Mouse (Mus musculus): Measurements from ENCODE around the gene Slc22a17.

The Slc22a17 gene

DNA sequence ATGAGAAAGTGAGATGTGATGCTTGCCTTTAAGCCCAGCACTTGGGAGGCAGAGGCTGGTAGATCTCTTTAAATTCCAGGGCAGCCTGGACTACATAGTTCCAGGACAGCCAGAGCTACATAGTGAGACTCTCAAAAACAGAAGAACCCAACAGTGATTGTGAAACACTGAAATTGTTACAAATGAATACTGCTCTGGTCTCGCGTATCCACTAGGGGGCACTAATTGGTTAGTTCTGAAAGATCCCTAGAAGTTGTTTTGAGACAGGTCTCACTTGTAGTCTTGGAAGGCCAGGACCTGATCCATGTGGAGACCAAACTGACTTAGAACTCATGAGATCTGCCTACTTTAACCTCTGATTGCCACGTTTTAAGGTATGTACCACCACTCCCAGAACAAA is 12.5 kb downstream of the Slc22a17 start:
- peak; percentile 55 for DNase-seq (ENCODE audit: low spot score)

DNA sequence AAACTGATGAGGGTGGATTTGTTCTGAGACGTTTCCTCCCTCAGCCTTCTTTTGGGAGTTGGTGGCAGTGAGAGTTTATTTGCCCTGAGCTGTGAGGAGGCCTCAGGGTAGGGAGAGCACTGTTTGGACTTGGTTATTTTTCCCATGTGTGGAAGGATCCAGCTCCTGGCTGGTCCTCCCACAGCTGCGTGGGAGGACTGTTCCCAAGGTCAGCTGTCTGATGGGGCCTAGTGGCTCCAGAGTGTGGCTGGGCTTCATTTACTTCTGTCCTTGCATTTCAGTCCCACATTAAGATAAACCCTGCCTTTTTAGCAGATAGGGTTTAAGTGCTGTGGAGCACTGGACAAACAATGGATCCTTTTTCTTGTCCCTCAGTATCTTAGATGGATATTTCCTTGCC is 15.5 kb downstream of the Slc22a17 start:
- DNase-seq (ENCODE audit: low spot score), result no peak

DNA sequence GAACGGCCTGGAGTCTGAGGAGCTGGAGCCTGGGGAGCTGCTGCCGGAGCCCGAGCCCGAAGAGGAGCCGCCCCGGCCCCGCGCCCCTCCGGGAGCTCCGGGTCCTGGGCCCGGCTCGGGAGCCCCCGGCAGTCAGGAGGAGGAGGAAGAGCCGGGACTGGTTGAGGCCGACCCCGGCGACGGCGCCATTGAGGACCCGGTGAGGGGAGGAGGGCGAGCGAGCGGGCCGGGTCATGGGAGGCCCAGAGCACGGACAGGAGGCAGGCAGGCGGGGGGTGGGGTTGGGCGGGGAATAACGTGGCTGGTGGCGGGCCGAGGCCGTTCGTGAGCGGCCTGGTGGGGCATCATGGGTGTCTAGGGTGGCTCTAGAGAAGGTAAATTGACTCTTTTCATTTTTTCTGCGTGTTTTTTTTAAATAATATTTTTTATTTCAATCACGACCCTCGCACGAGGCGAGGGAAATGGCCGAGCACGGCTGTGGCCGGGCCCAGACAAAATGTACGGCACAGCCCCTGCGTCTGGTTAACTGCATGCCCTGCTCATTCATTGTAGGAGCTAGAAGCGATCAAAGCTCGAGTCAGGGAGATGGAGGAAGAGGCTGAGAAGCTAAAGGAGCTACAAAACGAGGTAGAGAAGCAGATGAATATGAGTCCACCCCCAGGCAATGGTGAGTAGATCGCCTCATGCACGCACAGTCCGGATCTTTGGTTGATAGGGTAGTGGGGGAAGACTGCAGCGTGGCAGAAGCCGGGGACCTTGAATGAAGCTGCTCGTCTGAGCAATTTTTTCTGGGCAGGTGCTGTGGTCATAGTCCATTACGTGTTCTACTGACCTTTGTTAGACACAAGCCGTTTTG is 18.4 kb downstream of the Slc22a17 start:
- DNase-seq (ENCODE audit: low spot score), result peak; percentile 46

DNA sequence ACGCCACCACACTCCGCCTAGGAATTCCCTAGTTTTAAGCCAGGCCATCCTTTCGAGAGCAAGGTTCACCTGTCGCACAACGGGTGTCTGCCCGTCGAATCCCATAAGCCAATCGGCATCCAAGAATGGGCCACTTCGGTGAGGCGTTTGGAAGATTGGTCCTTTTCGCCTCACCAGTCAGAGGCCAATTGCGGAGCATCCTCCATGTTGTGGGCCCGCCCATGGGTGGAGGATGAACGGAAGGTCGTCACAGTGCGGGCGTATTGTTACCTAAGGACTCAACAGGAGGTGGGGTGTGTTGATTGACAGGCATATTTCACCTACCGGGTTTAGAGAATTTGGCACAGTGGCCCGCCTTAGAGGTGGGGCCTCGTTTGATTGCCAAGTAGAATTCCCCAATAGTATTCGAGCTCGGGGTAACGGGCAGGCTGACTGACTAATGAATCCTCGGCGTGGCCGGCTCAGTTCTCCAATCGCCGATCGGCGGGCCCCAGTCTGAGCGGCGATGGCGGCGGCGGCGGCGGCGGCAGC is 19.2 kb downstream of the Slc22a17 start:
- peak; percentile 100 for DNase-seq (ENCODE audit: low spot score)

DNA sequence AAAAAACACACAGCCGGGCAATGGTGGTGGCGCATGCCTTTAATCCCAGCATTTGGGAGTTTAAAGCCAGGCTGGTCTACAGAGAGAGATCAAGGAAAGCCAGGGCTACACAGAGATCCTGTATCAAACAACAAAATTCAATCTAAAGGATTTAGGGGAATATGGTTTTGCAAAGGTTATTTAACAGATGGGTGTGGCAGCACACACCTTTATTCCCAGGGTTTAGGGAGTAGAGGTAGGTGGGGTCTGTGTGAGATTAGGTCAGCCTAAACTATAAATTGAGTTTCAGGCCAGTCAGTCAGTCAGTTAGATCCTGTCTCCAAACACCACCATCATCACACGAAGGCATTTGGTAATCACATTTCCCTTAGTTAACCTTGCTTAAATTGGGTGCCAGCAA is 20.7 kb downstream of the Slc22a17 start, which contains the start of gene Pabpn1:
Pabpn1 (plus strand) TSS at position 301 of the 400 bp plus-strand sequence.
- DNase-seq (ENCODE audit: low spot score), result no peak

DNA sequence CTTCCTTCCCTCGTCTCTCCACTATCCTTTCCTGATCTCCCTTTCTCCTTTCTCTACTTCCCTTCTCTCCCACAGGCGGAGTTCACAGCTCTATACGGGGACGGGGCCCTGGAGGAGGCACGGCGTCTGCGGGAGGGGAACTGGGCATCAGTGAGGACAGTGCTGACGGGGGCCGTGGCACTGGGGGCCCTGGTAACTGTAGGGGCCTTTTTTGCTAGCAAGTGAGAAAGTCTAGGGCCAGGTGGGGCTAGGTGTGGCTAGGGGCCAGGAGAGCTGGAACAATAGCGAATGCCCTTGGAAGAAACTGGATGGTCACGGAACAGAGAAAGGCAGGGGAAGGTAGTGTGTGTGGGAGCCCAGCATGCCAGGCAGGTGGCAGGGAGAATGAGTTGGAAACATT is 27.6 kb downstream of the Slc22a17 start:
- DNase-seq (ENCODE audit: low spot score), result no peak

DNA sequence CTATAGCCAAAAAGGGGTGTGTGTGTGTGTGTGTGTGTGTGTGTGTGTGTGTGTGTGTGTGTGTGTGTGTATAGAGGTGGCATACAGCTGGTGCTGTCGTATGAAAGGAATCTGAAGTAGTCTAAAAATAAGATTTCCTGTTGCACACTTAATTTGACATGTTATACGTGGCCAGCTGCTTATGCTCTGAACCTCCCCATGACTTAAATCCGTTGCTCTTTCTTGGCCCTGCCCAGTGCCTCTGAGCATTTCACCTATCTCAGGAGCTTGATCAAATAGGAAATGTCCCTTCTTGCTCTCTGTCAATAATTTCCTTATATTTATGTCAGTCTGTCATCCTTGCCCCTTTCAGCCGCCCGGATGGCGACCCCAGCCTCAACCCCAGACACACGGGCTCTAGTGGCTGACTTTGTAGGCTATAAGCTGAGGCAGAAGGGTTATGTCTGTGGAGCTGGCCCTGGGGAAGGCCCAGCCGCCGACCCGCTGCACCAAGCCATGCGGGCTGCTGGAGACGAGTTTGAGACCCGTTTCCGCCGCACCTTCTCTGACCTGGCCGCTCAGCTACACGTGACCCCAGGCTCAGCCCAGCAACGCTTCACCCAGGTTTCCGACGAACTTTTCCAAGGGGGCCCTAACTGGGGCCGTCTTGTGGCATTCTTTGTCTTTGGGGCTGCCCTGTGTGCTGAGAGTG is 28.8 kb downstream of the Slc22a17 start:
- DNase-seq (ENCODE audit: low spot score), result no peak

DNA sequence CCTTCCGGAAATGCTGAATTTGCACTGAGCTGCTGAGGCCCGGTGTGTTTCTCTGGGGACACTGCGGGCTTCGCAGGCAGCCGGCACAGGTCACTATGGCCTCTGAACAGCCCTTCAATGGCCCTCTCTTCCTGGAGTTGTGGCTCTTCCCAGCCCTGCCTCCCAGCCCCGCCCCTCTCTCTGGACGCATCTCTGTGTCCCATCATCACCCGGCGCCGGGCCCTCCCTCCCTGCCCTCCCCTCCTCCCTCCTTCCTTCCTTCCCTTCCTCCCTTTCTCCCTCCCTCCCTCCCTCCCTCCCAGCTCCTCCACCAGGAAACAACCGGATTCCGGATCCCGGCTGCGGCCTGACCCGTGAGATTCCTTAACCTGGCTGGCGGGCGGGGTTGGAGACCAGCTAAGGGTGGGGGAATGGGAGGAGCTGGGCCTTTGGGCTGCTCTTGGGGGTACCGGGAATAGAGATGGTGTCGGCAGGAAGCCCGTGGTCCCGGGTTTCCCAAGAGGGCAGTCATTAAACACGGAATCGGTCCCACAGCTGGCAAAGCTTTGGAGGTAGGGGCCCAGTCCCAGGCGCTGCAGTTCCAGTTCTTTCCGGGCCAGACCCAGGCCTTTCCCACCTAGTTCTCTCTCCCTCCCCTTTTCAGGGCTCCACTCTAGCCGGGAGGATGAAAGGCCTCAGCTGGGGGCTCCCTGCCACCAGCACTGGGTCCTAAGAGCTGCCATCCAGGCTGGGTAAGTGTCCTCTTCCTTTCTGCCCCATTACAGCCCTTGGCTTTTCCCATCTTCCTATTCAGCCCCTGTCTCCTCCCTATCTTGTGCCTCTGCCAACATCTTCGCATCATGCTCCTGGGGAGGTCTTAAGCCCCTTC is 29.5 kb downstream of the Slc22a17 start, which contains the start of the genes Bcl2l2 and Gm20521:
Bcl2l2 (plus strand) TSS at position 224 of the 868 bp plus-strand sequence.
Gm20521 (plus strand) TSS at position 288 of the 868 bp plus-strand sequence.
- peak; percentile 60 for DNase-seq (ENCODE audit: low spot score)

DNA sequence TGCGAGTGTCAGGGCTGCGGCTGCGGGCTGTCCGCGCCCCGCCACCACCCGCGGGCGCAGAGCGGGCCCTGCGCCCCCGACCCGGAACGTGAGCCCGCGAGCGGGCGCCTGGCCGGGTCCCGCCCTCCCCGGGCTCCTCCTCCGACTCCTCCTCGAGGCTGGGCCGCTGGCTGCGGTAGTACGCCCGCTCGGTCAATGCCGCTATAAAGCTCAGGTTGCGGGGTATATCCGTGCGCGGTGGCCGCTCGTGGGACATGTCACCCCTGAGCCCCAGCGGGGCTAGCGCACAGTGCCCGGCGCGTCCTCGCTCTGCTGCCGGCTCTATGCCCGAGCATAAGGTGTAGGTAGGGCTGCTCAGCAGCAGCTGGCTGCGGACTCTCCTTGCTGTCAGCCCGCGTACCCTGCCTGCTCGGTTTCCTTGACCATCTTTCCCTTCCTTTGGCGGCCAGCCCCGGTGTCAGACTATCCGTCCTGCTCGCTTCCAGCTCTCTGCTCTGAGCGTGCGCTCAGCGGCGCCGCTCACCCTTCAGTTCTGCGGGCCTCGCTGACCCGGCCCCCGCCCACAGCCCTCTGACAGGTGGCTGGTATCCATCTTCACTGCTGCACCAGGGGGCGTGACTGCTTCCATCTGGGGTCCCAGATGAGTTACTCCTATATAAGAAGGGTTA is 35.8 kb downstream of the Slc22a17 start, which contains the start of gene Ppp1r3e:
Ppp1r3e (minus strand) TSS at position 503 of the 668 bp plus-strand sequence.
- DNase-seq (ENCODE audit: low spot score), result peak; percentile 34

DNA sequence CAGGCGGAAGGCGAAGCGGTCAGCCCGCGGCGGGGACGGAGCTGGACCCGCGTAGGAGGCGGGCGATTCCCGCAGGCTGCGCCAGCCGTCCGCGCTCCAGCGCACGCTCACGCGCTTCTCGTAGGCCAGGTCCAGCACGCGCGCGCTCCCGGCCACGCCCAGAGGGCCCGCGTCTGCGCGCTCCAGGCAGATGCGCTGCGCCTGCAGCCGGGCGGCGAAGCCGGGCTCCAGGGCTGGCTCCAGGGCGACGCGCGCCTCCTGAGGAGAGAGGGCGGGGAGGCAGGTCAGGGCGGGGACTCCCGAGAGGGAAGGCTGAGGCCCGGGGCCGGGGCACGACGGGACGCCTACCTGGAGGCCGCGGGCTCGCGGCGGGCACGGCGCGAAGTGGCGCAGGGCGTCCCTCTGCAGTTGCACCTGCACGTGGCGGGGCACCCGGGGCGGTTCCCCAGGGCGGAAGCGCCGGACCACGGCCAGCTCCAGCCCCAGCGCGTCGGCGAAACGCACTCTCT is 36.3 kb downstream of the Slc22a17 start:
- DNase-seq (ENCODE audit: low spot score), result peak; percentile 78

DNA sequence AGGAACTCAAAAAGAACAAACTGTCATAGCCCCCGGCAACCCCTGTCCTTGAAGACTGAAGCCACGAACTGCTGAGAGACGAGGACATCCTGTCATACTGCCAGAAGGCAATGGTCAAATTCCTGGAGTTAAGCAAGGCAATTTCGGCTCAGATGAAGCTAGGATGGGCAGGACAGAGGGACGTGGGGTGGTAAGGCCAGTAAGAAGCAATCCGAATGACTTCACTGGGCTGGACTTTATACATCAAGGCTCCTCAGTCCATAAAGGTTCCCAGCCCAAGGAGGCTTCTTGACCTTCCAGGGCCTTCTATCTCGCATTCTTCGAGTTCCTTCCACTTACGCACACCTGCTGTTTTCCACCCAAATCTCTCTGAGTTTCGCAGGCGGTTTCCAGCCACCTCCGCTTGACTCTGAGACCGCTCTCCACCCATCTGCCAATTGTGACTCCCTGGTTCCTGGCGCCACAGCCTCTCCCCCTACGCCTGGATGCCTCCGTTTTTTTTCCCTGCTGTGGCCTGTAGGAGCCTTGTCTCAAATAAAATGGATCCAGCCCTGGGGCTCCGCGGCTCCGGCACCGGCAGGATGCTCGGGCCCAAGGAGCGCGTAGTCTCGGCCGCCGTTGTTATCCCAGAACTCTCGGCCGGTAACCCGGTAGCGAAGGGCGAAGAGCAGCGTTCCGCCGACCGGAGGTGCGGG is 36.9 kb downstream of the Slc22a17 start:
- DNase-seq (ENCODE audit: low spot score), result no peak

DNA sequence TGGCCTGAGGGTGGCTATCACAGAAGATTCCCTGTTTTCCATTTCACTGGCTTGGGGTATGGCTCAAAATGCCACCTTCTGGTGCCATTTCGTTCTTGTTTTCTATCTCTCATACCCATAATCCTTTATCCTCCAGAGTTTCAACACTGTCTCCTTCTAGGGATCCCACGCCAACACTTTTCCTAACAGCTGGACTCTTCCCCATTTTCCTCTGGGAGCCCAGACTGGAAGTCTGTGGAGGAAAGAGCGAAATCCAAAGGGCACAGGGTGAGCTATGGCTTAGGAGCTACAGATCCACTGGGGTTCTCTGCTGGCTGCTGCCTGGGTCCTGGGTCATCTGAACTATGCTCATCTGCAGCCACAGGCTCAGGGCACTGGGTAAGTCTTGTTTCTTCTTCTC is 38.8 kb downstream of the Slc22a17 start:
- no peak for DNase-seq (ENCODE audit: low spot score)

DNA sequence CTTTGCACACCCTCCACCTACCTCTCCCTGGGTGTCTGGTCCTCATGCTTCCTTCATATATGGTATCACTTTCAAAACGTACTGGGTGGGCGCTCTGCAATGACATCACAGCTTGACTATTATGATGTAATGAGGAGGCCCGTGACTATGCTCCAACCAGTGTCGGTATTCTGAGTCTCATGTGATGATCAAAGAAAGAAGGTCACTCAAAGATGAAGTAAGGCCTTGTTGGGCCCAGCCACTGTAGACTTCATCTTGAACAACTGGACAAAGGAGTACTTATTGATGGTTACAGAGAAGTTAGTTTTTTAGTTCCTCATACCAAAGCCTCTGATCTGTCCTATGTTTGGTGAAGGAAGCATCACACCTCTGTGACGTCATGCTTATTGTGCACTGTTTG is 42.1 kb downstream of the Slc22a17 start, which contains the start of gene Homez:
Homez (minus strand) TSS at position 101 of the 400 bp plus-strand sequence.
- no peak for DNase-seq (ENCODE audit: low spot score)

DNA sequence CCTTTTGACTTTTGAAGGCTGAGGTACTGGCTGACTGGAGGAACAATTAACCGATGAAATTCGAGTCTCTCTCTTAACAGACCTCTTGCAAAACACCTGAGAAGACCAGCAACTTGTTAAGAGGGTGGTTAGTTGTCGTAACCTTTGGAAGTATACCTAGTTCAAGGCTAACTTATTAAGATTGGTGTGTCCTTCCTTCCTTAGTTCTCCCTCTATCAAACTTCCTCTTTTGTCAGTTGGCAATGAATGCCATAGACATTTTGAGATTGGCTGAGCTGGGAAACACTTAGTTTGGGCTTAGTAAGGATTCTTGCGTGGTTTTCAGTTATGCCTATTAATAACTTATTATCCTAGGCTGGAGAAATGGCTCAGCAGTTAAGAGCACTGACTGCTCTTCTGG is 44.9 kb downstream of the Slc22a17 start:
- DNase-seq (ENCODE audit: low spot score), result no peak

DNA sequence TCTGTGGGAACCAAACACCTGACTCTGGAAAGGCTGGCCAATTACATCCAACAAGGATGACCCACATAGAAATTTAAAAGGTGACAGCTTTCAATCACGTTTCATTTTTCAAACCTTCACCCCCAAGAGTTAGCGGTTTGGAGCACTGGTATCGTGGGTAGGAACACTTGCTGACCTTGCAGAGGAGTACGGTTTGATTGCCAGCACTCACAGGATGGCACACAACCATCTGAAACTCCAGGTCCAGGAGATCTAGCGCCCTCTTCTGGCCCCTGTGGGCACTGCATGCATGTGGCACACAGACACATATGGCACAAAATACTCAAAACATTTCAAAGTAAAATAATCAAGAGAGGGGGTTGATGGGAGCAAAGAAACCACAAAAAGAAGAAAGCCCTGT is 46.0 kb downstream of the Slc22a17 start:
- DNase-seq (ENCODE audit: low spot score), result peak; percentile 20

DNA sequence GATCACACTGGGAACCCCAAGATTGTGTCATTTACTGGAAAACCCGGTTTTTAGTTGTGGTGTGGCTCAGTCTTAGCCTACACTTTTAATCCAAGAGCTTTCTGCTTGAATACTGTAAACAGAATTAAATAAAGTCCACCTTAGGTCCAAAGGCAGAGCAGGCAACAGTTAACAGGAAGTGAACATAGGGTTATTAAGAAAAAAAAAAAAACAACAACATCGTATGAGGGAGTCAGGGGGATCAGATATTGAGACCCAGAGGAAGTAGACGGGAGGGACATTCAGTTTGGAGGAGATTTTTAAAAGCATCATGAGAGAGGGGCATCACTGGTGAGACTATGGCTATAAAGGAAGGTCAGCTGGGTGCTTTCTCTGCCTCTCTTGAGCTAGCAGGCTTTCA is 46.7 kb downstream of the Slc22a17 start:
- no peak for DNase-seq (ENCODE audit: low spot score)

DNA sequence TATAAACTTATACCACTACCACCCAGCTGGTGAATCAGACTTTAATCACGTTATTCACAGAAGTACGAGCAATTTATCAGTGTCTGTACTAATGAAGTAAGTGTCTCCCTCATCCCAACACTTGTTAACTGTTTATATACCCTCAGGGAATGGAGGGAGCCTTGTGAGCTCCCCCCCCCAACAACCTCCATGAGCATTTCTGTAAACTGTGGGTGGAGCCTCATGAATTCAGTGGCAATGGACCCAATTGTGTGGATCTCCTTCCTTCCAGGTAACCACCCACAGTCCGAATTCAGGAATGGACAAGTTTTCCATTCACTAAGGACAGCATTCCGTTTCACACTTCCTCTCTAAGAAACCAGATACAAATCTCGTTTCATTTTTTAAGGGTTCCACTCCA is 47.3 kb downstream of the Slc22a17 start:
- DNase-seq (ENCODE audit: low spot score), result no peak

DNA sequence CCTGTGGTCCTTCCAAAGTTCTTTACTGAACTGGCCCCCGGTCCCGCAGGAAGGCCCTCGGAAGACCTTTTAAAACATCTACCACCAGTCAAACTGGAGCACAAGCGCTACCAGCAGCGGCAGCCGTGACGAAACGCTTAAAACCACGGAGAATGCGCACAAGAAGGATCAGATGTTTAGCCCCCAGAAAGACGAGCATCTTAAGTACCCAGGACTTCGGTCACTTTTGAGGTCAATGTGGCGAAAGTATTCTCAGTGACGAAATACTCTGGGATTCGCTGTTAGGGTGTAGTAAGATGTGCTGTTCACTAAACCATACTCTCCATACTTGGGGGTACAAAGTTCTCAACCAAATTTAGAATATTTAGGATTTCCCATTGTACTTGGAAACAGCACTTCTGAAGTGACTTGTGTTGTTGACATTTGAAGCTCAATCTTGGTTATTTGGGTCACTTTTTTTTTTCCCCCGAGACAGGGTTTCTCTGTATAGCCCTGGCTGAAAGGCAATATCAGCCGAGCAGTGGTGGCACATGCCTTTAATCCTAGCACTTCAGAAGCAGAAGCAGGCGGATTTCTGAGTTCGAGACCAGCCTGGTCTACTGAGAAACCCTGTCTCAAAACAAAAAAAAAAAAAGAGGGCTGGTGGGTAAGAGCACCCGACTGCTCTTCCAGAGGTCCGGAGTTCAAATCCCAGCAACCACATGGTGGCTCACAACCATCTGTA is 48.5 kb downstream of the Slc22a17 start:
- no peak for DNase-seq (ENCODE audit: low spot score)

DNA sequence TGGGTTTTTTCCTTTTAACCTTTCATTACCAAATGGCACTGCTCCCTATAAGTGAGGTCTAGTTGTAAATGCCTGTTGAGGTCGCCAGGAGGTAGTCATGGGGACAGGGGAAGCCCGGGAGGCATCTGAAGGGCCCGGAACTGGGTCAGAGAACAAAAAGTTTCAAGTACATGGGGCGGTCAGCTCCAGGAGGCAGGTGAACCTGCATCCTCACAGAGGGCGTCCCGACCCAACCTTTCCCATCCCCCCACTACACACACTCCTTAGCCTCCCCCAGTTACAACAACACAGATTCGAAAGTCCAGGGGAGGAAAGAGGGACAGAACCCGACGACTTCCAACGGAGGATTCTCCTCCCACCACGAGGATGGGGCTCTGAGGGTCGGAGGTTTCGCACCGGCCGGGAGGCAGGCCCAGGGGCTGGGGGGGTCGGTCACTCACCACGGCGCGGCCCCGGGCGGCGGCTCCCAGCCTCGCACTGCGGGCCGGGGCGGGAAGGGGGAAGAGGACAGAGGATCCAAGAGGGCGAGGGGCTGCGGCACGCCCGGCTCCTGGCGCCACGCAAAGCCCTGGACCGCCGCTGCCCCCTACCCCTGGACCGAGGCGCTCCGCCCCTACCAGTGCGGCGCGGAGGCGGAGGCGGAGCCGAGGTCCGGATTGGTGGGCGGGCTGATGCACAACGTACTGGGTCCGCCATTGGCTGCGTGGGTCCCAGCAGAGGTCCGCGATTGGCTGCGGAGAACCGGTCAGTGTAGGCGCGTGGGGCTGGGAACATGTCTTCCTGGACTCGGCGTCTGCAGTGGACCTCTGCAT is 49.2 kb downstream of the Slc22a17 start:
- DNase-seq (ENCODE audit: low spot score), result peak; percentile 81

Data from c-Kit-positive CD71-positive TER-119-positive erythroid progenitor cells, embryonic 14.5 days (primary cell).